Mouse (Mus musculus) heart, embryonic 13.5 days (tissue): ENCODE data around the gene Gcc2. TPM values are rescaled to one million over a fixed set of nuclear protein-coding genes. Genes with fewer than 3 reads are reported as not detected.
A peak's percentile ranks its signal among the peaks of the same experiment; 100 is the strongest.
"Not testable (repeated sequence)": the region's sequence is repeated elsewhere in the genome, so short reads cannot be mapped to it uniquely, and the experiment has no call there.

ENCODE experiments used
- ATAC-seq: fragments of 200-750 bp; cut with Nextera tagmentation; 2 replicates; pipeline ENCODE4 v1.8.0; 2017; ENCODE audit warnings: moderate TSS enrichment; ENCODE audit not compliant: insufficient number of reproducible peaks, low FRiP score, low TSS enrichment; ENCODE audit errors: extremely low read depth
- H3K27ac ChIP-seq: fragments of 300-500 bp; sonication (generic); replicated peaks from 2 replicates; pipeline ENCODE4 v1.5.1; 2015; ENCODE audit warnings: moderate library complexity, mild to moderate bottlenecking, inconsistent platforms
- H3K27me3 ChIP-seq: fragments of 300-500 bp; sonication (generic); replicated peaks from 2 replicates; pipeline ENCODE4 v1.6.1; 2015; ENCODE audit warnings: mild to moderate bottlenecking, inconsistent platforms
- H3K36me3 ChIP-seq: fragments of 300-500 bp; sonication (generic); 2 replicates; pipeline ENCODE4 v1.6.1; 2015; ENCODE audit warnings: mild to moderate bottlenecking, inconsistent platforms
- H3K4me1 ChIP-seq: fragments of 300-500 bp; sonication (generic); 2 replicates; pipeline ENCODE4 v1.6.1; 2015; ENCODE audit warnings: inconsistent platforms
- H3K4me2 ChIP-seq: fragments of 300-500 bp; sonication (generic); 2 replicates; pipeline ENCODE4 v1.6.1; 2015; ENCODE audit warnings: inconsistent platforms, mild to moderate bottlenecking, moderate library complexity
- H3K4me3 ChIP-seq: fragments of 300-500 bp; sonication (generic); 2 replicates; pipeline ENCODE4 v1.5.1; 2015; ENCODE audit warnings: moderate library complexity, mild to moderate bottlenecking, inconsistent platforms
- H3K9ac ChIP-seq: fragments of 300-500 bp; sonication (generic); 2 replicates; pipeline ENCODE4 v1.6.1; 2015; ENCODE audit warnings: inconsistent platforms, mild to moderate bottlenecking, moderate library complexity
- H3K9me3 ChIP-seq: fragments of 300-500 bp; sonication (generic); 2 replicates; pipeline ENCODE4 v1.6.1; 2016; ENCODE audit warnings: inconsistent platforms
- WGBS: fragments of 180-500 bp; shearing (Covaris S2); methylation state at CpG from one replicate; pipeline ENCODE4 v1.1.7; 2015; ENCODE audit warnings: mixed read lengths; 5-methylcytosine and 5-hydroxymethylcytosine counted together
- polyA plus RNA-seq: library from polyadenylated mRNA; unstranded; fragments of >200 nt; fragmentation: Nextera tagmentation; extraction: Ambion mirVana; gene quantifications from 2 replicates; pipeline ENCODE4 v1.2.1, GENCODE M21; 2015

Gcc2 gene
- polyA plus RNA-seq, 1 experiment from 2014 or later: 48.2 TPM

DNA sequence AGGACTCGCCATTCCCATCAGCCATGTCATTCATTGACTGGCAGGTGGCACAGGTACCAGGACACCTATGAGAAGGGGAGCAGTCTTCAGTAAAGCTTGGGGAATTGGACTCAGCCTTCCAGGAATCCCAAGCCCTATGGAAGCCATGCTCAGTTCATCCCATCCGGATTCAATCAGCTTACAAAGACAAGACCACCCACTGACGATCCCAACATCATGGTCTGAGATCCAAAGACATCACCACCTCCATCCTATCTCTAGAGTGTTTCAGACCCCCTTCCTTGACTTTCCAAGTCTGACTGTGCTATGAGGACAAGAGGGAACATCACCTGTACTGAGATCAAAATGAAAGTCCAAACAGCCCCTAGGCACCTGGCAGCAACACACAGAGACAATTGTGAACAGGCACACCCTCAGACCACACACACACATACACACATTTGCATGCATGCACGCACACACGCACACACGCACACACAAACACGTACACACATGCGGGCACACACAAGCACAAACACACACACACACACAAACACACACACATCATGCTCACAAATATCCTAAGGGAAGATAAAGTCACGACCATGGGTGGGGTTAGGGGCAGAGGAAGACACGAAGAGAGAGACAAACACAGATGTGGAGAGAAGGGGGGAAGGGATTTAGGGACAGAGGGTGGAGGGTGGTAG is 22.1 kb upstream of the Gcc2 start:
- peak; percentile 22 for ATAC-seq
- 67% methylated on average over 10 of the region's 10 CpGs for WGBS
- not testable (repeated sequence) for H3K36me3 ChIP-seq, H3K27me3 ChIP-seq, H3K4me3 ChIP-seq, H3K4me1 ChIP-seq, H3K4me2 ChIP-seq, H3K9ac ChIP-seq, H3K27ac ChIP-seq
- peaks cover 15% of the 10 kb centered on the region for H3K9me3 ChIP-seq

DNA sequence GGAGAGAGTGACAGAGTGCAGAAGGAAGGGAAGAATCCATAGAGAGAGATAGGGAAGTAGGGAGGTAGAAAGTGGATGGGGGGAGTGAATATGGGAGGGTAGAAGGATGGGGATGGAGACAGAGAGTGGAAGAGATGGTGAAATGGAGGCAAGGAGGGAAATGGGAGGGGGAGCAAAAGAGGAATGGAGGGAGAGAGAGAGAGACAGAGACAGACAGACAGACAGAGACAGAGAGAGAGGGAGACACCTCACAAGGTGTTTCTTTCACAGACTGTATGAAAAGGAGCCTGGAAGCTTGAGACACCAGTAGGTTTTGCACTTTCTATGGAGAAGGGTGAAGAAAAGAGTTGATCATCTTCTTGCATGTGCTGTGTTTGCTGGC is 21.6 kb upstream of the Gcc2 start:
- H3K4me3 ChIP-seq, H3K4me2 ChIP-seq, H3K27me3 ChIP-seq, H3K4me1 ChIP-seq, H3K36me3 ChIP-seq, H3K9ac ChIP-seq, H3K27ac ChIP-seq: not testable (repeated sequence)
- ATAC-seq: peak; percentile 1; the same call in 1 of the 2 replicates
- peaks cover 18% of the 10 kb centered on the region for H3K9me3 ChIP-seq

DNA sequence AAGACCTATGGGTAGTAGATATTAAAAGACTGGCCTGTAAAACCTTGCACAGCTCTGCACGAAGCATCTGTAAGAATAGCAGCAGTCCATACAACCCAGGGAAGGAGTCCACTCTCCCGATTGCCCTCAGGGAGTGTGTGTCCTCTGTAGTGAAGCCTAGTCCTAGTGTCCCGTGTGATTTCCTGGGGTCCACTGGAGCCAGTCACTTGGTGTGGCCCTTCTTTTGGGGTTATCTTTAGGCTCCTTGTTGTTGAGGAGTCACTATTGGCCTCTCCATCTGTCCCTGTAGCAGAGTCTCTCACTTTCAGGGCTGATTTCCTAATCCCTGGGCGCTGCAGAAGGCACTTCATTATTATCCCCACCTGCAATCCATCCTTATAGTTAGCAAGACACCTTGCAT is 20.3 kb upstream of the Gcc2 start:
- 64% methylated on average over 4 of the region's 4 CpGs for WGBS
- H3K36me3 ChIP-seq, H3K4me3 ChIP-seq, H3K27ac ChIP-seq, ATAC-seq, H3K4me1 ChIP-seq, H3K9ac ChIP-seq, H3K27me3 ChIP-seq, H3K4me2 ChIP-seq: not testable (repeated sequence)
- peaks cover 22% of the 10 kb centered on the region for H3K9me3 ChIP-seq

DNA sequence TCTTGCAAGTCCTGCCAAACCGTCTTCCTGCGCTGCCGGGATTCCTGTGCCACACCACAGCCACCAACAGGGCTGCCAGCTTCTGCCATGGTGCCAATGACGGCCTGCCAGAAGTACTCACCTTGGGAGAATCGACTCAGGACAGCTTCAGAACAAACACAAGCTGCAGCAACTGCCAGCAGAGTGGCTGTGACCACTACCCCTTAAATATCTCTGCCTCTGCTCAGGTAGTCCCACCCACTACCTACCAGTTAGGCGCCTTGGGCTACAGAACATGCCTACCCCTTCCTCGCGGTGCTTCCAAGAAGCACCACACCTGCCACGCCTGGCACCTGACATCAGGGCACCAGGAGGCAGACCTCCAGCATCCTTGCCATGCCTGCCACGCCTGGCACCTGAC is 18.7 kb upstream of the Gcc2 start, which contains the start of gene Gm4981:
Gene Gm4981, minus strand, starts transcription at position 89 of the 400 bp plus-strand sequence.
- H3K4me2 ChIP-seq: no peak within 1 kb of the TSS
- H3K4me1 ChIP-seq: no peaks in the 10 kb centered on the region
- no peak for ATAC-seq
- H3K36me3 ChIP-seq: no peaks in the 10 kb centered on the region
- H3K27ac ChIP-seq: no peak within 1 kb of the TSS
- no peaks in the 10 kb centered on the region for H3K27me3 ChIP-seq
- 75% methylated on average over 10 of the region's 10 CpGs for WGBS
- peaks cover 17% of the 10 kb centered on the region for H3K9me3 ChIP-seq
- no peak within 1 kb of the TSS for H3K9ac ChIP-seq
- H3K4me3 ChIP-seq: no peak within 1 kb of the TSS

DNA sequence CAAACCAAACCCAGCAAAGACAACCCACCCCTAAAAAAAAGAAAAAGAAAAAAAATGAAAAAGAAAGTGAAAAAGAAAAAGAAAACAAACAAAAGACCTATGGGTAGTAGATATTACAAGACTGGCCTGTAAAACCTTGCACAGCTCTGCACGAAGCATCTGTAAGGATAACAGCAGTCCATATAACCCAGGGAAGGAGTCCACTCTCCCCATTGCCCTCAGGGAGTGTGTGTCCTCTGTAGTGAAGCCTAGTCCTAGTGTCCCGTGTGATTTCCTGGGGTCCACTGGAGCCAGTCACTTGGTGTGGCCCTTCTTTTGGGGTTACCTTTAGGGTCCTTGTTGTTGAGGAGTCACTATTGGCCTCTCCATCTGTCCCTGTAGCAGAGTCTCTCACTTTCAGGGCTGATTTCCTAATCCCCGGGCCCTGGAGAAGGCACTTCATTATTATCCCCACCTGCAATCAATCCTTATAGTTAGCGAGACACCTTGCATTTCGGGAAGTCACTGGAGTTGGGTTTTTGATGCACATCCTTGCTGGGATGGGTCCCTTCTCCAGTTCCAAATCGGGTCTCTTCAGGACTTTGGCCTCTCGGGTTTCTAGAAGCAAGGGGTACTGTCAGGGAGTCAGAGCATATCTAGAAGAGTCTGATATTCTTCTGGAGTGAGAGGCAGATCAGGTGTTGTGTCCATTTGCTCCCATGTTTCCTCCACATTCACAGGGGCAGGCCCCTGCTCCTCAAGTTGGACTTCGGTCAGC is 16.1 kb upstream of the Gcc2 start:
- WGBS: 73% methylated on average over 8 of the region's 8 CpGs
- H3K4me3 ChIP-seq, H3K9ac ChIP-seq, H3K27me3 ChIP-seq, H3K4me2 ChIP-seq, H3K9me3 ChIP-seq, H3K4me1 ChIP-seq, H3K36me3 ChIP-seq, H3K27ac ChIP-seq: not testable (repeated sequence)
- ATAC-seq: peak; percentile 76

DNA sequence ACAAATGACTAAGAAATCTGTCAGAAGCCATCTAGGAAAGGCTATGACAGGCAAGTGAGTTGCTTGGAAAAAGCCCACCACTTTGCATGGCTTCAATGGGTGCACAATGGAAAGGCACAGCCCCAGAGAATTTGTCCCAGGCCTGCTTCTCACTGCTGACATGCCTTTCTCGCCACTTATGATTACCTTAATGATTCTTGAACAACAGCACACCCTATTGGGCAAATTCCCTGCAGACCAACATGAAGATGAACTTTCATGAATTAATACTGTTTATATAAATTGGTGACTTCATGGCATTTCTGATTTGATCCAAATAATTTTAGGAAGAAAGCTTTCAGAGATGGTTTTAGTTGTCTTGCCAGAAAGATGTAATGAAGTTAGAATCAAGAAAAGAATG is 5.8 kb upstream of the Gcc2 start:
- H3K4me1 ChIP-seq: peaks cover under 1% of the 10 kb centered on the region
- H3K4me2 ChIP-seq: no peak overlapping the region
- no peak for ATAC-seq
- no peak overlapping the region for H3K27ac ChIP-seq
- H3K9me3 ChIP-seq: no peaks in the 10 kb centered on the region; the same call in 1 of the 2 replicates
- H3K36me3 ChIP-seq: no peaks in the 10 kb centered on the region
- H3K9ac ChIP-seq: no peak overlapping the region
- H3K4me3 ChIP-seq: no peak overlapping the region
- 23% methylated on average over 1 of the region's 1 CpGs for WGBS
- H3K27me3 ChIP-seq: no peaks in the 10 kb centered on the region

DNA sequence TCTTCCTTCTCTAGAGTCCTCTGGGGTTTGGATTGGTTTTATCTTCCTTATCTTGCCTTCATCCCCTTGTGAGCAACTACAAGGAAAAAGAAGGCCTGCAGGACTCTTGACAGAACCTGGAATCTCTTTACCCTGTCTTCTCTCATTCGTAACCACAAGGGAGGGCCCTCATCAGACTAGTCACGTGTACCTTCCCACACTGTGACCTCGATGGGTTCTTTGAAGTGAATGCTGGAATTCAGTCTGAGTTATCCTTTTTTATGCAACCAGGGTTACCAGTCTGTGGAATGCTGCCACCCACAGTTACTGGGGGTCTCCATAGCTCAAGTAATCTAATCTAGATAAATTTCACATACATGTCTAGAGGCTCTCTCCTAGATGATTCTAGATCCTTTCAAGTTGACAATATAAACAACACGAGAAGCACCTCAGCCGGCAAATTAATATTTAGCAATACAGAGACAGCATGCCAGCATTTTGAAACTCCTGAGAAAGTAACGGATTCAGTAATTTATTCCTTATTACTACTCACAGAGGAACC is 592 bp upstream of the Gcc2 start:
- peak overlapping the region; percentile 89 for H3K9ac ChIP-seq
- peak; percentile 10; the same call in 1 of the 2 replicates for ATAC-seq
- peak overlapping the region; percentile 75 for H3K4me3 ChIP-seq
- no peaks in the 10 kb centered on the region for H3K9me3 ChIP-seq
- no peak overlapping the region; the same call in 1 of the 2 replicates for H3K27ac ChIP-seq
- H3K4me2 ChIP-seq: peak overlapping the region; percentile 69
- H3K4me1 ChIP-seq: peaks cover 20% of the 10 kb centered on the region
- WGBS: 40% methylated on average over 6 of the region's 6 CpGs
- peaks cover 19% of the 10 kb centered on the region for H3K36me3 ChIP-seq
- H3K27me3 ChIP-seq: no peaks in the 10 kb centered on the region

DNA sequence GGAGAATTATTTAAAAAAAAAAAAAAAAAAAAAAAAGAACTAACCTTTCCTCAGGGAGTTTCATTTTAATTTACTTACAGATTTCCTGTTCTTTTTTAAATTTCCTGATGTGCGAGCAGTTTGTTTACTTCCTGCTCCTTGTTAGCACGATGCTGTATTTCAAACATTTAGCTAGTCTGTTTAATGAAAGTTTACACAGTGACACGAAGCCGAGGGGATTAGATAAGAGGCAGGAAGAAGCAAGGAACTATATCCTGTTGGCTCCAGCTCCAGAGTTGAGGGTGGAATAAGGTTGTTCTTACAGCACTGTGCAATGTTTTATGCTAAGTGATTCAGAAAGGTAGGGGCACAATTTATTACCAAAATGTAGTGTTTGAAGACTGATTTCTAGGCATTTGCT is 657 bp downstream of the Gcc2 start:
- H3K4me2 ChIP-seq: peak overlapping the region; percentile 69
- H3K36me3 ChIP-seq: peaks cover 31% of the 10 kb centered on the region

DNA sequence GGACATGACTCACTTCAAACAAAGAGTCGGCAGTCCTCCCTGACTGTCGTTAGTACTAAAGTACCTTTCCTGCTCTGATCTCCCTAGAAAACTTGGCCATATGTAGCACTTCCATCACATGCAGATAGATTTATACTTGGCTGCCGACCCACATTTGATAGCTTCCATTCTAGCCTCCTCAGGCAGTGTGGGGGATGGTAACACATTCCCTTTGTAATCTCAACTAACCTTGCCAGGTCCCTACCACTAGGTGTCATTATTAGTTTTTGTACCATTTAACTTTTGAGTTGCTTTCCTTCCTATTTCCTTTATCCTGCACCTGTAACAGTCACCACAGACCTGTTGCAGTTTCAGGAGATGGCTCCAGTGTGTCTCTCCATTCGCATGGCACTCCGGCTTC is 3.2 kb downstream of the Gcc2 start:
- Histone ChIP-seq H3K4me3 (no peak overlapping the region), H3K4me2 (no peak overlapping the region), H3K9ac (no peak overlapping the region), H3K36me3 (peaks cover 52% of the 10 kb centered on the region), H3K4me1 (peaks cover 20% of the 10 kb centered on the region), H3K27me3 (no peaks in the 10 kb centered on the region), H3K27ac (no peak overlapping the region), H3K9me3 (no peaks in the 10 kb centered on the region)
- 54% methylated on average over 5 of the region's 5 CpGs for WGBS
- no peak for ATAC-seq

More for the DNA sequence above, 657 bp downstream of the Gcc2 start:
- Histone ChIP-seq H3K4me3 (peak overlapping the region; percentile 75), H3K9me3 (no peaks in the 10 kb centered on the region), H3K4me1 (peaks cover 20% of the 10 kb centered on the region), H3K27me3 (no peaks in the 10 kb centered on the region), H3K9ac (peak overlapping the region; percentile 89), H3K27ac (peak overlapping the region; percentile 75)
- WGBS: 5% methylated on average over 4 of the region's 4 CpGs
- ATAC-seq: no peak

DNA sequence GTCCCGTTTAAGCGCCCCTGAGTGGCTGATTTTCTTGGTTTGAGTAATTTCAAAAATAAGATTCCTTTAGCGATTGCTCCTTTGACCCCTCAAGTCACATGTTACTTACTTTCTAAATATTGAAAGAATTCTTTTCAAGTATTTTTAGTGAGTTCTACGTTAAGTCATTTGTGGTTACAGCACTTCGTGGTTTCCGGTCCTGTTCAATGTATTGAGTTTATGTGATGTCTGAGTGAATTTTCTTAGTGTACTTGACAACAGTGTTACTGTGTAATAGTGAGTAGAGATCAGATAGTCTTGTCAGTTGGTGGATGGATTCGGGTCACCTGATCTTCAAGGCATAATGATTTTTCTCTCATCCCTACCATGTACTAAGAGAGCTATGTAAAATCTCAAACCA is 26.9 kb downstream of the Gcc2 start:
- WGBS: 89% methylated on average over 7 of the region's 7 CpGs
- Histone ChIP-seq H3K4me1 (no peaks in the 10 kb centered on the region), H3K27ac (no peak overlapping the region), H3K27me3 (no peaks in the 10 kb centered on the region), H3K9me3 (no peaks in the 10 kb centered on the region), H3K9ac (no peak overlapping the region), H3K36me3 (peaks cover 87% of the 10 kb centered on the region), H3K4me2 (no peak overlapping the region), H3K4me3 (no peak overlapping the region)
- no peak for ATAC-seq

DNA sequence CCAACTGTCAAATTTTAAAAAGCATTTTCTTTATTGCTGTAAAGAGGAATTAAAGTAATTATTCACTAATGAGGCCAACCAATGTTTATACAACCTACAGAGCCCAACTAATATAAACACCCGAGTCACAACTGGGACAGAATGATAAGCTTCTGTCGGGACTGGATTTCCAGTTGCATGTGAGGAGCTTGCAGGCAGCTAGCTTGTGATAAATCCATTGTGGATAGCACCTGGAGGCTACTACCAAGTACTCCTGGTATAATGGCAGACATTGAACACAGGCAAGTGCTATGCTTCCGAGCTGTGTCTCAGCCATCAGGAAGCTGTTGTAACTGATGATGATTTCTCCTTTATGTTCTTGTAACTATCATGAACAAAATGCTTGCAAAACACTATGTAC is 35.4 kb downstream of the Gcc2 start:
- H3K4me3 ChIP-seq: no peak overlapping the region
- no peaks in the 10 kb centered on the region for H3K27me3 ChIP-seq
- H3K9ac ChIP-seq: no peak overlapping the region
- 51% methylated on average over 3 of the region's 3 CpGs for WGBS
- H3K9me3 ChIP-seq: no peaks in the 10 kb centered on the region
- H3K4me1 ChIP-seq: no peaks in the 10 kb centered on the region
- no peak overlapping the region for H3K4me2 ChIP-seq
- peaks cover 91% of the 10 kb centered on the region for H3K36me3 ChIP-seq
- ATAC-seq: no peak
- no peak overlapping the region for H3K27ac ChIP-seq
